Mouse (Mus musculus): ENCODE results near the gene Gm14085. TPM values are rescaled to one million over a fixed set of nuclear protein-coding genes. Genes with fewer than 3 reads are reported as not detected.

Gene Gm14085
- polyA plus RNA-seq, 1 experiment from 2014 or later, result not detected

GRCm38 (mm10) chr2:122576295-122576694 is 91.6 kb downstream of the Gm14085 start:
- Histone ChIP-seq H3K9ac (replicated peaks; ENCODE audit: low read depth, low read length) (no peak overlapping the region), H3K27me3 (replicated peaks; ENCODE audit: control insufficient read depth, insufficient read depth, low read length) (no peaks in the 10 kb centered on the region), H3K27ac (ENCODE audit: low read length) (no peak overlapping the region), H3K36me3 (ENCODE audit: control insufficient read depth, insufficient read depth) (no peaks in the 10 kb centered on the region), H3K4me3 (replicated peaks; ENCODE audit: low read length) (no peak overlapping the region), H3K4me1 (replicated peaks; ENCODE audit: control insufficient read depth, insufficient read depth, low read length) (no peaks in the 10 kb centered on the region), H3K4me2 (ENCODE audit: low read length) (no peak overlapping the region), H3K9me3 (ENCODE audit: control insufficient read depth, low read length) (no peaks in the 10 kb centered on the region)
- 62% methylated on average over 5 of the region's 5 CpGs for WGBS
- ATAC-seq, result no peak

- no peaks in the 10 kb centered on the region for H3K36me3 ChIP-seq (ENCODE audit: control insufficient read depth, insufficient read depth)
- no peak for ATAC-seq
- 79% methylated on average over 1 of the region's 1 CpGs for WGBS
- no peaks in the 10 kb centered on the region for H3K9me3 ChIP-seq (ENCODE audit: control insufficient read depth, low read length)
- H3K9ac ChIP-seq (replicated peaks; ENCODE audit: low read depth, low read length), result no peak overlapping the region
- no peak overlapping the region for H3K4me3 ChIP-seq (replicated peaks; ENCODE audit: low read length)
- H3K4me2 ChIP-seq (ENCODE audit: low read length), result no peak overlapping the region
- H3K27ac ChIP-seq (ENCODE audit: low read length), result no peak overlapping the region
- no peaks in the 10 kb centered on the region for H3K27me3 ChIP-seq (replicated peaks; ENCODE audit: control insufficient read depth, insufficient read depth, low read length)
- no peaks in the 10 kb centered on the region for H3K4me1 ChIP-seq (replicated peaks; ENCODE audit: control insufficient read depth, insufficient read depth, low read length)
Observed at GRCm38 (mm10) chr2:122577316-122577715, 92.6 kb downstream of the Gm14085 start.

Other genes with a start within 250 kb of the Gm14085 start
- not detected in 2 replicates for gene Duox2, start 186.5 kb upstream of the Gm14085 start, polyA plus RNA-seq (2015; fragmentation: Nextera tagmentation; extraction: Ambion mirVana)
- not detected in 2 replicates for gene Duoxa2, start 186.0 kb upstream of the Gm14085 start, polyA plus RNA-seq (2015; fragmentation: Nextera tagmentation; extraction: Ambion mirVana)
- gene Duoxa1, start 171.2 kb upstream of the Gm14085 start, polyA plus RNA-seq (2015; fragmentation: Nextera tagmentation; extraction: Ambion mirVana), result 0.12 TPM in 1 of 2 replicates, not detected in the other
- gene Duox1, start 169.3 kb upstream of the Gm14085 start, polyA plus RNA-seq (2015; fragmentation: Nextera tagmentation; extraction: Ambion mirVana), result 0.10 and 0.11 TPM in 2 replicates
- gene Shf, start 115.8 kb upstream of the Gm14085 start, polyA plus RNA-seq (2015; fragmentation: Nextera tagmentation; extraction: Ambion mirVana), result 6.6 and 9.5 TPM in 2 replicates
- gene Slc28a2, start 58.5 kb upstream of the Gm14085 start, polyA plus RNA-seq (2015; fragmentation: Nextera tagmentation; extraction: Ambion mirVana), result 0.15 TPM in 1 of 2 replicates, not detected in the other
- 30.6 and 32.0 TPM in 2 replicates for gene Gatm, start 126.4 kb downstream of the Gm14085 start, polyA plus RNA-seq (2015; fragmentation: Nextera tagmentation; extraction: Ambion mirVana)
- not detected in 2 replicates for gene AA467197, start 152.0 kb downstream of the Gm14085 start, polyA plus RNA-seq (2015; fragmentation: Nextera tagmentation; extraction: Ambion mirVana)
- gene Slc30a4, start 217.7 kb downstream of the Gm14085 start, polyA plus RNA-seq (2015; fragmentation: Nextera tagmentation; extraction: Ambion mirVana), result 8.2 and 8.3 TPM in 2 replicates